Mouse (Mus musculus): ENCODE measurements around the gene Tjap1.

Tjap1 gene

DNA sequence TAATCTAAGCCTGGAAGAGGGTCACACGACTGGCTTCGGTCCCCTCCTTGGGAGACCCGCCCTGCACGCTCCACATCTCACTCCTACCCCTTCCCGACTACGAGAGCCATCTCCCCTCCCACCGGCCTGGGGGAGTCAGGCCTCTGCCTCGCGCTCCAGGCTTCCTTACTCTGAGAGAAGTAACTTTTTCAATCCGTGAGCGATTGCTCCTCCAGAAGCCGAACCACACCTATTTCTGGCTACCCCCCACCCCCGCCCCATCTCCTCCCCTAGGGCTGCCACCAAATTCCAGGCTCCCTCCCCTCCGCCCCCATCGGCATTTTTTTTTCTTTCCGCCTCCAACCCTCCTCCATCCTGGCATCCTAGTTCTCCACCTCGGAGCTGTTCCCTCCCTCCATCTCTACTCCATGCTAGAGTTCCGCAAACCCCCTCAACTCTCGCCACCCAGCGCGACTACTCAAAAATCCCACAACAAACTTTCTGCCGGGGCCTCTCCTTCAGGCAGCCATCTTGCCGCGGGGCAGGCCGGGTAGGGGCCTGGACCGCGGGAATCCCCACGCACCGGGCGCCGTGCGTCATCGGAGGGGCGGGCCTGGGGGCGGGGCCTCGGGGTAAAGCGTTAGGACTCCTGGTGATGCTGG is at the start of gene Tjap1:
TSS of gene Tjap1 (minus strand) at position 544 of the 641 bp plus-strand sequence.
- DNase-seq (ENCODE audit: low read depth, low spot score), result peak; percentile 90

DNA sequence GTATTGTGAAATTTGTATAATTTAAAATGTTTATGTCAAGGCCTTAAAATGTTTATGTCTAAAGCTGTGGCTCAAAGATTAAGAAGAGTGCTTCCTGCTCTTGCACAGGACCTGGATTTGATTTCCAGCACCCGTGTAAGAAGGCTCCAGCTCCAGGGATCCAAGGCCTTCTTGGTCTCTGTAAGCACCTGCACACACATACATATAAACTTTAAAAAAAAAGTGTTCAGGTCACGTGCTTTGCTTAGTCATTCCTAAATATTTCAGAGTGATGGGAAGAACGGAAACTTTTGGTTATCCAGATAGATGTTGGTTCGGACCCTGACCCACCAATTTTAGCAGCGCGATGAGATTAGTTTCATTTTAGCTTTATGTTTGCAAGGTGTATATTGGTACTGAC is 45.9 kb upstream of the Tjap1 start:
- DNase-seq (ENCODE audit: low read depth, low spot score), result peak; percentile 17

- peak; percentile 99 for DNase-seq (ENCODE audit: low read depth, low spot score)
Measured at GRCm38 (mm10) chr17:46327906-46328534, 45.2 kb upstream of the Tjap1 start, which contains the start of gene Abcc10. Gene Abcc10 (minus strand): TSS chr17:46328352.

DNA sequence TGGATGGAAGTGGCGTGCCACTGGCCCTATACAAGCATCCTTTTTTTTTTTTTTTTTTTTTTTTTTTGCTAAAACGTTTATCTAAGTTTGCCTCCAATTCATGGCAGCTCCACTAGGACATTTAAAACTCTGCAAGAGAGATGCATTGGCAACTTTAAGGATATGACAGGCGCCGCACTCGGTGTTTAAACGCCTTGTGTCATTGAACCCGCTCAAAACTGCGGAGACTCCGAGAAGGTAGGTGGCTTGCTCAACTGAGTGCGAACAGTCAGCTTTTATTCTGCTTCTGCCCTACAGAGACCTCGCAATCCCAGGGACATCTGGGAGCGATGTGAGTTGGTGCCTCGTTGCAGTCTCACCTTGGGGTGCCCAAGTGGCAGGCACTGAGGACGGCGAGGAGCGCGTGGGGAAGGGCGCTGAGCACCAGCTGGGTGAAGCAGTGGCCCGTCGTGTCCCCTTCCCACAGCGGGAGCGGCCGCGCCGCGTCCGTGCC is 44.6 kb upstream of the Tjap1 start:
- DNase-seq (ENCODE audit: low read depth, low spot score), result no peak

DNA sequence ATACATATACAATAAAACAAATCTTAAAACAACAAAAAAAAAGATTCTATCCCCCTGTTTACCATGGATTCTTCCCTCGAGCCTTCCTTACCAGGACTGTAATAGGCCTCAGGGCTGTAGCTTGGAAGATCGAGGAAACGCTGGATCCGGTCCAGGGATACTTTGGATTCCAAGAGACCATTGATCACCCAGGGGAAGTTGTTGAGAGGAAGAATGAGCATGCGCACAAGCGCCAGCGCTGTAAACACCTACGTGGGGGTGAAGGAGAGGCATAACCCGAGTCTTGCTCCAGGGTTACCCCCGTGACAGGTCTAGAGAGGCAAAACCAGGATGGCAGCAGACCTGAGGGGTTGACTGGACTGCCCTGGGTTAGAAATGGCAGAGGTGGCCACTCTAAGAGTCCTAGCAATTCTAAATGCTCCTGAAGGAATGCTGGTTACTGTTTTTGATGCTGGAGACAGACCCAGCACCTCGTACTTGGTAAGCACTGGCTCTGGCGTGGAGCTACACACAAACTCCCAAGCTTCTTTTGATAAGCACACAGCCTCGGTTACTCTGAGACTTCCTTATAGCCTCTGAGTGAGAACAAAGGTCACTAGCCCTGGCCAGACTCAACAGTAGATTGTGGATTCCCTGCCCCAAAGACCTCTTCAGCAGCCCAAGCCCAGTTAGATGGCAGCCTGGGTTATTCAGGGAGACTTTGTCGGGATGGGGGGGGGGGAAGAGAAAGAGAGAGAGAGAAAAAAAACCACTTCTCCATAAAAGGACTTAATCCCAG is 39.4 kb upstream of the Tjap1 start:
- no peak for DNase-seq (ENCODE audit: low read depth, low spot score)

DNA sequence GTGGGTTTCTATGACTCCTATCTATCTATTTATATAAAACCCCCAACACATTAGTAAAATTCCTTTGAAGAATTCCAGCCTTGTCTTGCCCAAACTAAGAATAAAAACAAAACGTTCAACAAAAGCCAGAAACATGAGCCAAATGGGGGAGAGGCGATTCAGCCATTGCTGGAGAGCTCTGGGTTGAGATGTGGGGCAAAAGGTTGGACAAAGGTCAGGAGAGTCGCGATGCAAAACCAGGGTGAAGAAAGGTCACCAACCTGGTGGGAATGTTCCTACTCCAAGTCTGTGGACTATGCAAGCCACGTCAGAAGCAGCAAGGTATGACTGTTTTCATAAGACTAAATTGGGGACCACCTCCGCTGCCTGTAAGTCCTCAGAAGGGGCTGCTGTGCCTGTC is 37.7 kb upstream of the Tjap1 start:
- DNase-seq (ENCODE audit: low read depth, low spot score), result no peak

- DNase-seq (ENCODE audit: low read depth, low spot score), result no peak
Measured at GRCm38 (mm10) chr17:46315813-46316212, 33.0 kb upstream of the Tjap1 start.

- no peak for DNase-seq (ENCODE audit: low read depth, low spot score)
Measured at GRCm38 (mm10) chr17:46313135-46313715, 30.4 kb upstream of the Tjap1 start.

- peak; percentile 59 for DNase-seq (ENCODE audit: low read depth, low spot score)
Measured at GRCm38 (mm10) chr17:46310515-46310914, 27.7 kb upstream of the Tjap1 start.

GRCm38 (mm10) chr17:46309835-46310234 is 27.0 kb upstream of the Tjap1 start:
- DNase-seq (ENCODE audit: low read depth, low spot score), result peak; percentile 37

- no peak for DNase-seq (ENCODE audit: low read depth, low spot score)
Measured at GRCm38 (mm10) chr17:46306956-46307355, 24.1 kb upstream of the Tjap1 start.

DNA sequence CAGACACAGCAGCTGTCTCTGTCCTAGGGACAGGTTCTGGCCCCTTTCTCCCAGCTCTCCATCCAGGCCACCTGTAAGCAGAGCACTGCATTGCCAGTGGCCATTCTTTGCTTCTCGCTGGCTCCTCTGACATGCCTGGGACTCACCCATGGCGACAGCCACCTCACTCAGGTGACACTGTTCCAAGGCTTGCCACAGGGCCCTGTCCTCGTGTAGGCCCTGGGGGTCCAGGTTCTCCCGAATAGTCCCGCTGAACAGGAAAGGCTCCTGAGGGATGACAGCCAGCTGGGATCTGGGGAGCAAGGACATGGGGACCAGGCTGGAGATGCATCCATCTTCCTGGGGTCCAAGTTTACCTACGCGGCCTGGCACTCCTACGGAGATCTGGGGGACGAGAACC is 21.4 kb upstream of the Tjap1 start:
- no peak for DNase-seq (ENCODE audit: low read depth, low spot score)

- peak; percentile 67 for DNase-seq (ENCODE audit: low read depth, low spot score)
Measured at GRCm38 (mm10) chr17:46301892-46302291, 19.1 kb upstream of the Tjap1 start.

DNA sequence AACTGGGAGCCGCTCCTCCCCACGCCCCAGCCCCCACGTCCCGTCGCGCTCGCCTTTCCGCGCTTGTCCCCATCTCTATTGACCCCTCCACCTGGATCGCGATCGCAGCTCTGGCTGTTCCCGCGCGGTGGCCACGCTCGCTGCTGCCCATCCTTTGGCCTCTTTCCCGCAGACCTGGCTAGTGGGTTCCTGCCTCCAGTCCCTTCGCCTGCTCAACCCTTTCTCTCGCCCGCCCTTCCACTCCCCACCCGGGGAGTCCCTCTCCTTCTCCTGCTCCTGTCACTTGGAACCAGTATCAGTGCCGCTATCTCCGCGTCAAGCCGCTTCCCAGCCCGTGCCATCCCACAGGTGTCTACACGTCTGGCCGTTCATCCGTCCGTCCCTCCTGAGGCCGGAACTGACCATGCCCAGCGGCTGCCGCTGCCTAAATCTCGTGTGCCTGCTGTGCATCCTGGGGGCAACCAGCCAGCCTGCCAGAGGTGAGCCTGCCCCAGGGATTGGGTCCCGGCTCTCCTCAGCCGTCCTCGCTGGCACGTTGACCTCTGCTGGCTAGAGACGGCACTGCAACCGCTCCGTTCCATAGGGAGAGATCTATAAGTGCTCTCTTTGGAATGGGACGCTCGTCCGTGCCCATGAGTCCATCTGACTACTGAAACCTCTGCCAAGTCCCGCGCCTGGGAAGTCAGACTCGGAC is 15.5 kb upstream of the Tjap1 start:
- DNase-seq (ENCODE audit: low read depth, low spot score), result peak; percentile 91

GRCm38 (mm10) chr17:46297364-46298219 is 14.8 kb upstream of the Tjap1 start, which contains the start of gene Dlk2:
Gene Dlk2 (plus strand): TSS chr17:46297421.
- DNase-seq (ENCODE audit: low read depth, low spot score), result peak; percentile 86

DNA sequence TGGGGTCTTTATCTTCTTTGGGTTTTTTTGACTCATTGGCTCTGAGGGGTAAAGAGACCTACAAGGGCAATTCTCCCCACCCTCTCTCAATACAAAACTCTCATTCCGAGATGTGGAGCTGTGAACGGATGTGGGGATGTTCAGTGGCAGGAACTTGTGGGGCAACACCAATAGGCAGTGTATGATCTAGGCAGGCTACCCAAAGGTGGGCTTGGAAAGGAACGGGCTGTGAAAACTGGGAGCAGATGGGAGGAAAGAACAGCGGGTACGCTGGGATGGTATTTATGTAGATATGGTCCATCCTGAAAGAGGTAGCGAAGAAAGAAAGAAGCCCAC is 14.2 kb upstream of the Tjap1 start:
- no peak for DNase-seq (ENCODE audit: low read depth, low spot score)

- no peak for DNase-seq (ENCODE audit: low read depth, low spot score)
Measured at GRCm38 (mm10) chr17:46296601-46297000, 13.8 kb upstream of the Tjap1 start.

DNA sequence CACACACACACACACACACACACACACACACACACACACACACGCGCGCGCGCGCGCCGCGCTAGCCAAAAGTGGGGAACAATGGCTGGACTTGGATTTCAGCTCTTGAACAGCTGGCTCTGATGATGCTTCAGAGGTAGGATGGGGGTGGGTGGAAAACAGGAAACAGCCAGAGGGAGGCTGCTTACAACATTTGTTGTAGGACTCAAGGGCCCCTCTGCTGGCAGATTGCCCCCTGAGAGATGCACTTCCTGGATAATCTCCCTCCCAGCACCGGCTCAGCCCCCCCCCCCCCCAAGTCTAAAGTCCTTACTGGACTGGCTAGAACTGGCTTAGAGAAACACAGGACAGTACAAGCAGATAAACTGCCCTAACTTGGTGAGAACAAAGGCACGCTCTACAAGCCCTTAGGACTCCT is 4.9 kb upstream of the Tjap1 start:
- peak; percentile 53 for DNase-seq (ENCODE audit: low read depth, low spot score)

GRCm38 (mm10) chr17:46285407-46285806 is 2.6 kb upstream of the Tjap1 start:
- DNase-seq (ENCODE audit: low read depth, low spot score), result no peak

DNA sequence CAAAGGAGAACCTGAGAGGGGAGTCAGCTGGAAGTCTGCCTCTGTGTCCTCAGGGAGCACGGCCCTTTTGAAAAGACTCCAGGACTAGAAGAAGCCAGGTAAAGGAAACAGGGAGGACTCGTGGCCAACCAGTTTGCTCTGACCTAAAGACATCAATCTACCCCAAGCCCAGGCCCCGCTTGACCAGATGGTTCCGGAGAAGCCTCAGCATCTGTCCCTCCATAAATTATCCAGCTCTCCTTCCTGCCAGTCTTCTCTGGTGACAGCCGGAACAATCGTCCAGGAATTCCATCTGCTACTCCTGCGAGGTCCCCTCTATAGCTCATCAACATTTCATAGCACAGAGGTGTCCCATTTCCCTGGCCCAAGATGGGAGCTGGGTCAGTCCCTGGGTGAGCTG is 1.8 kb upstream of the Tjap1 start:
- DNase-seq (ENCODE audit: low read depth, low spot score), result no peak

GRCm38 (mm10) chr17:46283911-46284310 is 1.1 kb upstream of the Tjap1 start:
- DNase-seq (ENCODE audit: low read depth, low spot score), result no peak
